Mouse (Mus musculus) limb, embryonic 14.5 days (tissue): ENCODE results near the gene Eya3. TPM values are rescaled to one million over a fixed set of nuclear protein-coding genes. Genes with fewer than 3 reads are reported as not detected.
"Not testable (repeated sequence)": the region's sequence is repeated elsewhere in the genome, so short reads cannot be mapped to it uniquely, and the experiment has no call there.

Experiments used
- ATAC-seq: fragments of 200-750 bp; cut with Nextera tagmentation; 2 replicates; pipeline ENCODE4 v1.8.0; 2017; ENCODE audit warnings: low read depth, moderate number of reproducible peaks, moderate TSS enrichment; ENCODE audit not compliant: low FRiP score
- DNase-seq: peaks from one replicate; pipeline ENCODE4 v3.0.0-alpha.2; 2015; ENCODE audit warnings: low spot score
- H3K27ac ChIP-seq: fragments of 300-500 bp; sonication (generic); replicated peaks from 2 replicates; pipeline ENCODE4 v1.5.1; 2014; ENCODE audit warnings: low read depth, mild to moderate bottlenecking, low read length, moderate library complexity, mixed read lengths
- H3K27me3 ChIP-seq: fragments of 300-500 bp; sonication (generic); 2 replicates; pipeline ENCODE4 v1.6.1; 2014; ENCODE audit warnings: low read length, mixed read lengths; ENCODE audit not compliant: control insufficient read depth, insufficient read depth
- H3K36me3 ChIP-seq: fragments of 300-500 bp; sonication (generic); 2 replicates; pipeline ENCODE4 v1.6.1; 2014; ENCODE audit warnings: mild to moderate bottlenecking, low read length, moderate library complexity, mixed read lengths; ENCODE audit not compliant: control insufficient read depth, insufficient read depth
- H3K4me1 ChIP-seq: fragments of 300-500 bp; sonication (generic); 2 replicates; pipeline ENCODE4 v1.6.1; 2014; ENCODE audit warnings: antibody characterized with exemption, low read length, mixed read lengths; ENCODE audit not compliant: control insufficient read depth, insufficient read depth
- H3K4me2 ChIP-seq: fragments of 300-500 bp; sonication (generic); replicated peaks from 2 replicates; pipeline ENCODE4 v1.6.1; 2014; ENCODE audit warnings: low read depth, mild to moderate bottlenecking, low read length, moderate library complexity; ENCODE audit not compliant: severe bottlenecking
- H3K4me3 ChIP-seq: fragments of 300-500 bp; sonication (generic); replicated peaks from 2 replicates; pipeline ENCODE4 v1.5.1; 2014; ENCODE audit warnings: low read length
- H3K9ac ChIP-seq: fragments of 300-500 bp; sonication (generic); 2 replicates; pipeline ENCODE4 v1.6.1; 2014; ENCODE audit warnings: mild to moderate bottlenecking, low read depth, low read length, moderate library complexity; ENCODE audit not compliant: severe bottlenecking
- H3K9me3 ChIP-seq: fragments of 300-500 bp; sonication (generic); 2 replicates; pipeline ENCODE4 v1.6.1; 2016; ENCODE audit warnings: low read length; ENCODE audit not compliant: control insufficient read depth
- POLR2A ChIP-seq: fragments of 200-500 bp; IDR thresholded peaks from 2 replicates; pipeline ENCODE4 v1.8.0; 2012; ENCODE audit warnings: inconsistent platforms, mild to moderate bottlenecking, moderate library complexity, borderline replicate concordance; ENCODE audit not compliant: insufficient read depth, insufficient read length; ENCODE audit errors: extremely low read depth
- WGBS: fragments of 180-500 bp; shearing (Covaris S2); extraction: QIAGEN DNeasy Blood & Tissue Kit; methylation state at CpG from one replicate; pipeline ENCODE4 v1.1.7; 2014; 5-methylcytosine and 5-hydroxymethylcytosine counted together
- polyA plus RNA-seq, 2 experiments: library from polyadenylated mRNA; depleted of rRNA in 1 of 2; stranded (reverse) in 1 of 2; unstranded in 1 of 2; fragments of >200 nt; fragmentation: Nextera tagmentation in 1 of 2; extraction: Ambion mirVana in 1 of 2; gene quantifications; 2 replicates each; pipeline versions ENCODE4 v1.2.1 to v1.2.3; 2012 to 2014

The Eya3 gene
- polyA plus RNA-seq, 2 experiments: 24.3 to 42.0 TPM

GRCm38 (mm10) chr4:132599764-132600163, 39.0 kb upstream of the Eya3 start:
- H3K9ac ChIP-seq: no peak overlapping the region
- no peaks in the 10 kb centered on the region for H3K9me3 ChIP-seq
- H3K4me2 ChIP-seq: no peak overlapping the region
- H3K36me3 ChIP-seq: no peaks in the 10 kb centered on the region
- DNase-seq (no peak), ATAC-seq (no peak)
- H3K27ac ChIP-seq: no peak overlapping the region
- WGBS: 84% methylated on average over 3 of the region's 3 CpGs
- H3K4me1 ChIP-seq: no peaks in the 10 kb centered on the region
- TF ChIP-seq POLR2A: no peak
- H3K4me3 ChIP-seq: no peak overlapping the region
- H3K27me3 ChIP-seq: no peaks in the 10 kb centered on the region

GRCm38 (mm10) chr4:132600465-132600864, 38.3 kb upstream of the Eya3 start:
- no peak for ATAC-seq
- Histone ChIP-seq H3K4me2 (no peak overlapping the region), H3K9me3 (no peaks in the 10 kb centered on the region), H3K4me3 (no peak overlapping the region), H3K36me3 (no peaks in the 10 kb centered on the region), H3K27ac (no peak overlapping the region), H3K27me3 (no peaks in the 10 kb centered on the region), H3K9ac (no peak overlapping the region), H3K4me1 (no peaks in the 10 kb centered on the region)
- TF ChIP-seq POLR2A: no peak
- no peak for DNase-seq
- 89% methylated on average over 6 of the region's 6 CpGs for WGBS

- not testable (repeated sequence) for H3K27me3 ChIP-seq, DNase-seq, H3K4me2 ChIP-seq, H3K4me1 ChIP-seq, ATAC-seq, H3K36me3 ChIP-seq, H3K4me3 ChIP-seq, H3K27ac ChIP-seq, H3K9ac ChIP-seq, H3K9me3 ChIP-seq
- 83% methylated on average over 5 of the region's 5 CpGs for WGBS
These were observed 37.5 kb upstream of the Eya3 start for GRCm38 (mm10) chr4:132601242-132601641.

- H3K27me3 ChIP-seq: no peaks in the 10 kb centered on the region
- no peak for TF ChIP-seq POLR2A
- no peak overlapping the region for H3K4me2 ChIP-seq
- H3K9me3 ChIP-seq: no peaks in the 10 kb centered on the region
- no peaks in the 10 kb centered on the region for H3K4me1 ChIP-seq
- DNase-seq (no peak), ATAC-seq (no peak)
- H3K9ac ChIP-seq: no peak overlapping the region
- WGBS: 73% methylated on average over 4 of the region's 4 CpGs
- no peaks in the 10 kb centered on the region for H3K36me3 ChIP-seq
- H3K4me3 ChIP-seq: no peak overlapping the region
- H3K27ac ChIP-seq: no peak overlapping the region
These were observed 35.3 kb upstream of the Eya3 start for GRCm38 (mm10) chr4:132603468-132603867.

- Histone ChIP-seq H3K27me3 (no peaks in the 10 kb centered on the region), H3K4me1 (no peaks in the 10 kb centered on the region), H3K4me3 (no peak overlapping the region), H3K36me3 (no peaks in the 10 kb centered on the region), H3K9me3 (no peaks in the 10 kb centered on the region), H3K27ac (no peak overlapping the region), H3K9ac (no peak overlapping the region), H3K4me2 (no peak overlapping the region)
- ATAC-seq (no peak), DNase-seq (no peak)
- 58% methylated on average over 5 of the region's 5 CpGs for WGBS
- TF ChIP-seq POLR2A: no peak
These were observed 33.0 kb upstream of the Eya3 start for GRCm38 (mm10) chr4:132605816-132606215.

- Histone ChIP-seq H3K4me2 (no peak overlapping the region), H3K36me3 (no peaks in the 10 kb centered on the region), H3K9ac (no peak overlapping the region), H3K9me3 (no peaks in the 10 kb centered on the region), H3K27me3 (no peaks in the 10 kb centered on the region), H3K4me3 (no peak overlapping the region), H3K27ac (no peak overlapping the region), H3K4me1 (no peaks in the 10 kb centered on the region)
- no peak for TF ChIP-seq POLR2A
- 47% methylated on average over 4 of the region's 4 CpGs for WGBS
- ATAC-seq (no peak), DNase-seq (no peak)
These were observed 30.6 kb upstream of the Eya3 start for GRCm38 (mm10) chr4:132608147-132608546.
